Mouse (Mus musculus): ENCODE measurements at regions not wholly inside any gene's neighbourhood (a gene's known extent, or its start where the extent isn't known, plus 50 kb on each side); places are given as distances from the start of the nearest gene placed in this dataset.

DNA sequence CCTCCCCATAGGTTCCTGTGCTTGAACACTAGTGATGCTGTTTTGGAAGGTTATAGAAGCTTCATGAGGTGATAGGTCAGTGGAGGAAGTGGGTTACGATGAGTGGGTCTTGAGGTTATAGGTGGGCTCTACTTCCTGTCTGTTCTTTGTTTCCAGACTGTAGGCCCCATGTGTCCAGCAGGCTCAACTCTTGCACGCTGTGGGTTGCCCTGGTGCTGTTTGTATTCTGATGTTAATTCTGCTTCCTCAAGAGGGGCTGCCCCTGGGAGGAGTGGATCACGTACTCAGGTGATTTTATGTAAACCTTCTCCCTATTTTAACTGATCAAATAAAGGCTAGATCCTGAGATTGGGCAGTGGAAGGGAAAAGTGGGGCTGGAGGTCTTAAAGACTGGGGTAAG is 60.4 kb upstream of the Rap1gds1 start:
- Histone ChIP-seq H3K9ac (no peak overlapping the region), H3K36me3 (no peaks in the 10 kb centered on the region), H3K27me3 (no peaks in the 10 kb centered on the region), H3K4me2 (no peak overlapping the region), H3K27ac (no peak overlapping the region), H3K4me1 (replicated peaks) (no peaks in the 10 kb centered on the region), H3K4me3 (replicated peaks) (no peak overlapping the region), H3K9me3 (replicated peaks) (no peaks in the 10 kb centered on the region)
- 50% methylated on average over 3 of the region's 3 CpGs for WGBS (ENCODE audit: insufficient replicate concordance)
- DNase-seq (no peak), ATAC-seq (ENCODE audit: low read depth) (no peak)

DNA sequence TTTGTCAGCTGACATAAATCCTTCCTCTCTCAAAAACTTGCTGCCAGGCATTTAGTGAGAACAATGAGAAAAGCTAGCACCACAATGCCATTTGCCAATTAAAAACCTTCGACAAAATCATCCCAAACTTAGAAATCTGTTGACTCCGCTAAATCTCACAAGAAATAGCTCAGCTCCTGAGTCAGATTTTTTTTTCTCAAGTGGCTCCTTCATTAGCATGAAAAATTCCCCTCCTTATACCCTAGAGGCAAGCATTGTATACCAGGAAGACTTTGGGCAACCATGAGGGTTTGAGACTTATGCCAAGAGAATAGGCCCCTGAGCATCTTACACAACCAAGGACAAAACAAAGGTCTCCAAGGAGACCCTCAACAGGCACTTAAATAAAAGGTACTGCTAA is 61.0 kb upstream of the Rap1gds1 start:
- H3K4me1 ChIP-seq (replicated peaks) = no peaks in the 10 kb centered on the region
- no peak for ATAC-seq (ENCODE audit: low read depth)
- H3K4me2 ChIP-seq = no peak overlapping the region
- H3K27me3 ChIP-seq = no peaks in the 10 kb centered on the region
- H3K9ac ChIP-seq = no peak overlapping the region
- no peak overlapping the region for H3K4me3 ChIP-seq (replicated peaks)
- WGBS (ENCODE audit: insufficient replicate concordance) = 82% methylated on average over 2 of the region's 2 CpGs
- H3K27ac ChIP-seq = no peak overlapping the region
- no peaks in the 10 kb centered on the region for H3K9me3 ChIP-seq (replicated peaks)
- H3K36me3 ChIP-seq = no peaks in the 10 kb centered on the region
- DNase-seq = no peak

DNA sequence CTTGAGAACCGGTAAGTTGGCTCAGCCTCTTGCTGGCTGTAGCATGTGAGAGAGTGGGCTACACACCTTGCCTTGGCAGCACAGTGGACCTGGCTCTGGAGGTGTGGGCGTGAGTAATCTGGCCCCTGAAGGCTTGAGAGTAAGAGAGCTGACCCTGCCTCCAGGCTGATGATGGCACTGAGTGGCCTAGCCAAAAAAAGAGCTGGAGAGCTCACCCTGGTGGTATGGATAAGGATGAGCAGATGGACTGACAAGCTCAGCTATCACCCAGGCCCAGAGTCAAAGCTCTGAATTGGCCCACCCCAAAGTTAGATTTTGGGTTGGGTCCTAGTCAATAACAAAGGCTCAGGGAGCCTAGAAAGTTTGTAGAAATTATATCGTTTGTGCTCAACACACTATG is 52.8 kb upstream of the Stpg2 start:
- H3K9ac ChIP-seq = no peak overlapping the region
- peak; percentile 36; the same call in 1 of the 2 replicates for ATAC-seq (ENCODE audit: low read depth)
- no peak overlapping the region for H3K4me3 ChIP-seq (replicated peaks)
- H3K9me3 ChIP-seq (replicated peaks) = no peaks in the 10 kb centered on the region
- H3K4me2 ChIP-seq = no peak overlapping the region
- DNase-seq = no peak
- no peaks in the 10 kb centered on the region for H3K36me3 ChIP-seq
- H3K27me3 ChIP-seq = no peaks in the 10 kb centered on the region
- WGBS (ENCODE audit: insufficient replicate concordance) = 39% methylated on average over 3 of the region's 3 CpGs
- no peaks in the 10 kb centered on the region for H3K4me1 ChIP-seq (replicated peaks)
- no peak overlapping the region for H3K27ac ChIP-seq

DNA sequence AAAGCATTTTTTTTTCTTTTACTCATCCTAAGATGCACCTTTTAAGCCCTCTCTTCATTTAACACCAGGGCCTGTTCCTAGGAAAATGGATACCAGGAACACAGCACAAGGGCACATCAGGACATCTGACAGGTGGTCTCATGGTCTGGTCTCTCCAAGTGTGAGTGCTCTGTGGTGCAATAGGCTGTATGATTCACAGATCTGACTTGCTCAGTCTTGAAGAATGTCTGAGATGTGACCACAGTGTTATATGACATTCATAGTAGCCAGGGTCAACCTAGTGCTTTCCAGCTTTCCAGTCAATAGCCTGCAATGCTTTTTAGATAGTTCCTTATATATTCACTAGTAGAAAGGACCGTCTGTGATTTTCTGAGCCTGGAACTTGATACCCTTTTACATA is 51.2 kb upstream of the Stpg2 start:
- Histone ChIP-seq H3K4me2 (no peak overlapping the region), H3K9me3 (replicated peaks) (no peaks in the 10 kb centered on the region), H3K9ac (no peak overlapping the region), H3K4me1 (replicated peaks) (no peaks in the 10 kb centered on the region), H3K4me3 (replicated peaks) (no peak overlapping the region), H3K27me3 (no peaks in the 10 kb centered on the region), H3K27ac (no peak overlapping the region), H3K36me3 (no peaks in the 10 kb centered on the region)
- WGBS (ENCODE audit: insufficient replicate concordance) = 68% methylated on average over 1 of the region's 1 CpGs
- ATAC-seq (ENCODE audit: low read depth) (no peak), DNase-seq (no peak)

Data from liver, embryonic 13.5 days (tissue).